Mouse (Mus musculus): ENCODE data around the gene Lancl1. TPM values are rescaled to one million over a fixed set of nuclear protein-coding genes. Genes with fewer than 3 reads are reported as not detected.

The Lancl1 gene
- polyA plus RNA-seq, 1 experiment: 58.6 TPM

DNA sequence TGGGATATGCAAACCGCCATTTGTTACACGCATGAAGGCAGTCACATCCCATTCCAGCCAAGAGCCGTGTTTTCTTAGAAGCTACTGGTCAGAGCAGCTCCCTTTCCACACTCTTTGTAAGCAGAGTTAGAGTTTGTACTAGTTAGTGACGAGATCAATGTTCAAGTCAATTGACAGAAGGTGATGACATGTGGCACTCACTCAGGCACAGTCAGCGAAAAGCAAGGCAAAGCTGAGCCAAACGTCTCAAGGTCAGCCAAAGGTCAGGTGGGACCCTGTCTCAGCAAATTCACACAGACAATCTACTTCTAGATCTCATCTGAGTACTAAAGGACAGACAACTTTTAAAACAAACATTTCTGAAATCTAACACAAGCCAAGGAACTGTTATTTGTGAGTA is 36.4 kb downstream of the Lancl1 start:
- H3K27me3 ChIP-seq (ENCODE audit: control insufficient read depth, insufficient read depth, insufficient read length): no peaks in the 10 kb centered on the region
- no peak overlapping the region for H3ac ChIP-seq (ENCODE audit: control insufficient read depth, insufficient read length)
- H3K36me3 ChIP-seq (ENCODE audit: control insufficient read depth, insufficient read depth): peaks cover 12% of the 10 kb centered on the region
- no peak overlapping the region for H3K4me3 ChIP-seq
- H3K79me2 ChIP-seq (ENCODE audit: control insufficient read depth, insufficient read depth): no peaks in the 10 kb centered on the region
- H3K4me2 ChIP-seq (ENCODE audit: low read depth): no peak overlapping the region
- no peak for TF ChIP-seq TCF12 (IDR thresholded peaks at IDR 0.05; ENCODE audit: insufficient read depth, poor library complexity, severe bottlenecking)
- TF ChIP-seq USF1 (IDR thresholded peaks at IDR 0.05; ENCODE audit: low read depth): no peak
- no peak for TF ChIP-seq TCF3 (IDR thresholded peaks at IDR 0.05; ENCODE audit: insufficient read length, low read depth)
- TF ChIP-seq POLR2AphosphoS2 (IDR thresholded peaks at IDR 0.05; ENCODE audit: insufficient read length, low read depth): no peak

DNA sequence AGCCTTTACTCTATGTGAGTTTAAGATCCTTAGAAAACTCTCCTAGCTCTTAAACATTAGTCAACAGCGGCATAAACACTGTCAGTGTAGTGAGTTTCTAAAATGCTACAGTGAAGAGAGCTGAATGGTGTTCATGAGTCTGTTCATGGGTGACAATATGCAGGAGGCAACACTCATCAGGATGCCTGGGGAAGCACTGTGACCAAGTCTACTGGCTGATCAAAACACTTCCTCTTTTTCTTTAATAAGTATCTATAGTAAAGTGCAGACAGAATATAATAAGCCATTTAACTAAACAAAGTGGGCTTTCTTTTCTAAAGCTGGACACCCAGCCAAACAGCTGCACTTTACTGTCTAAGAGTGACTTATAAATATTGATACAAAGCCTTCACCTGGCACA is 37.3 kb downstream of the Lancl1 start:
- H3K79me2 ChIP-seq (ENCODE audit: control insufficient read depth, insufficient read depth): no peaks in the 10 kb centered on the region
- H3K36me3 ChIP-seq (ENCODE audit: control insufficient read depth, insufficient read depth): peaks cover 7% of the 10 kb centered on the region
- no peak overlapping the region for H3K4me3 ChIP-seq
- no peaks in the 10 kb centered on the region for H3K27me3 ChIP-seq (ENCODE audit: control insufficient read depth, insufficient read depth, insufficient read length)
- TF ChIP-seq TCF3 (IDR thresholded peaks at IDR 0.05; ENCODE audit: insufficient read length, low read depth) (no peak), TCF12 (IDR thresholded peaks at IDR 0.05; ENCODE audit: insufficient read depth, poor library complexity, severe bottlenecking) (no peak), USF1 (IDR thresholded peaks at IDR 0.05; ENCODE audit: low read depth) (no peak), MAX (IDR thresholded peaks at IDR 0.05; ENCODE audit: low read depth) (no peak), REST (IDR thresholded peaks at IDR 0.05; ENCODE audit: insufficient read depth, insufficient read length) (no peak), CEBPB (IDR thresholded peaks at IDR 0.05; ENCODE audit: insufficient read depth, poor library complexity, severe bottlenecking) (no peak), MYOD1 (IDR thresholded peaks at IDR 0.05; ENCODE audit: control insufficient read depth in 1 of 3, insufficient read length in 2 of 3, low read depth in 2 of 3) (no peak), E2F4 (IDR thresholded peaks at IDR 0.05; ENCODE audit: insufficient read depth) (no peak), MYOG (IDR thresholded peaks at IDR 0.05; ENCODE audit: control insufficient read depth in 1 of 3, insufficient read depth in 1 of 3, insufficient read length in 2 of 3, low read depth in 2 of 3) (no peak), POLR2A (IDR thresholded peaks at IDR 0.05; ENCODE audit: insufficient read length, low read depth) (no peak), SRF (IDR thresholded peaks at IDR 0.05; ENCODE audit: control insufficient read depth, insufficient read length, low read depth) (no peak), POLR2AphosphoS2 (IDR thresholded peaks at IDR 0.05; ENCODE audit: insufficient read length, low read depth) (no peak)
- H3ac ChIP-seq (ENCODE audit: control insufficient read depth, insufficient read length): no peak overlapping the region
- no peak overlapping the region for H3K4me2 ChIP-seq (ENCODE audit: low read depth)

GRCm38 (mm10) chr1:67000484-67000883 is 38.2 kb downstream of the Lancl1 start:
- Histone ChIP-seq H3K4me2 (ENCODE audit: low read depth) (no peak overlapping the region), H3K4me3 (no peak overlapping the region), H3K27me3 (ENCODE audit: control insufficient read depth, insufficient read depth, insufficient read length) (no peaks in the 10 kb centered on the region), H3K36me3 (ENCODE audit: control insufficient read depth, insufficient read depth) (peaks cover 5% of the 10 kb centered on the region), H3K79me2 (ENCODE audit: control insufficient read depth, insufficient read depth) (no peaks in the 10 kb centered on the region), H3ac (ENCODE audit: control insufficient read depth, insufficient read length) (no peak overlapping the region)
- TF ChIP-seq E2F4 (IDR thresholded peaks at IDR 0.05; ENCODE audit: insufficient read depth) (no peak), POLR2A (IDR thresholded peaks at IDR 0.05; ENCODE audit: insufficient read length, low read depth) (no peak), MAX (IDR thresholded peaks at IDR 0.05; ENCODE audit: low read depth) (no peak), MYOD1 (IDR thresholded peaks at IDR 0.05; ENCODE audit: control insufficient read depth in 1 of 3, insufficient read length in 2 of 3, low read depth in 2 of 3) (no peak), CEBPB (IDR thresholded peaks at IDR 0.05; ENCODE audit: insufficient read depth, poor library complexity, severe bottlenecking) (no peak), USF1 (IDR thresholded peaks at IDR 0.05; ENCODE audit: low read depth) (no peak), POLR2AphosphoS2 (IDR thresholded peaks at IDR 0.05; ENCODE audit: insufficient read length, low read depth) (no peak), REST (IDR thresholded peaks at IDR 0.05; ENCODE audit: insufficient read depth, insufficient read length) (no peak), TCF3 (IDR thresholded peaks at IDR 0.05; ENCODE audit: insufficient read length, low read depth) (no peak), MYOG (IDR thresholded peaks at IDR 0.05; ENCODE audit: control insufficient read depth in 1 of 3, insufficient read depth in 1 of 3, insufficient read length in 2 of 3, low read depth in 2 of 3) (no peak)

DNA sequence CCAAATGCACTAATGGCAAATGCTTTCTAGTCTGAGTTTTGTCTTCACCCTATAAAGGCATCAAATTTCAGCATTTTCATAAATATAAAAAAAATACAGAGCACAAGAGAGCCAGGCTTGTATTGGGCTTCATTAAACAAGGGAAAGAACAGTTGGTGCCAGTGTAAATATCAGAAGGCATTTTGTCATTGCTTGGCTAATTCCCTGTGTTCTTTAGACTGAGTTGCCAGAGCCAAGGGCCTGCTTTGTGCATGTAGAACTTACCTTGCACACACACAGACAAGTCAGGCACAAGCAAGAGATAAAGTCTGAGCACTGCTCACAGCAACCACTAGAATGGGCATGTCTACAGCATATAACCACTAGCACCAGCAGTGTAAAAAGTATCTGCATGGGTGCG is 40.1 kb downstream of the Lancl1 start:
- Histone ChIP-seq H3ac (ENCODE audit: control insufficient read depth, insufficient read length) (no peak overlapping the region), H3K79me2 (ENCODE audit: control insufficient read depth, insufficient read depth) (no peaks in the 10 kb centered on the region), H3K4me3 (no peak overlapping the region), H3K27me3 (ENCODE audit: control insufficient read depth, insufficient read depth, insufficient read length) (no peaks in the 10 kb centered on the region), H3K36me3 (ENCODE audit: control insufficient read depth, insufficient read depth) (no peaks in the 10 kb centered on the region), H3K4me2 (ENCODE audit: low read depth) (no peak overlapping the region)
- TF ChIP-seq POLR2AphosphoS2 (IDR thresholded peaks at IDR 0.05; ENCODE audit: insufficient read length, low read depth): no peak
- TF ChIP-seq SRF (IDR thresholded peaks at IDR 0.05; ENCODE audit: control insufficient read depth, insufficient read length, low read depth): no peak
- no peak for TF ChIP-seq POLR2A (IDR thresholded peaks at IDR 0.05; ENCODE audit: insufficient read length, low read depth)
- no peak for TF ChIP-seq USF1 (IDR thresholded peaks at IDR 0.05; ENCODE audit: low read depth)
- TF ChIP-seq REST (IDR thresholded peaks at IDR 0.05; ENCODE audit: insufficient read depth, insufficient read length): no peak
- TF ChIP-seq MYOG (IDR thresholded peaks at IDR 0.05; ENCODE audit: control insufficient read depth in 1 of 3, insufficient read depth in 1 of 3, insufficient read length in 2 of 3, low read depth in 2 of 3): no peak
- TF ChIP-seq TCF12 (IDR thresholded peaks at IDR 0.05; ENCODE audit: insufficient read depth, poor library complexity, severe bottlenecking): no peak
- TF ChIP-seq MYOD1 (IDR thresholded peaks at IDR 0.05; ENCODE audit: control insufficient read depth in 1 of 3, insufficient read length in 2 of 3, low read depth in 2 of 3): no peak
- no peak for TF ChIP-seq E2F4 (IDR thresholded peaks at IDR 0.05; ENCODE audit: insufficient read depth)
- TF ChIP-seq MAX (IDR thresholded peaks at IDR 0.05; ENCODE audit: low read depth): no peak
- TF ChIP-seq TCF3 (IDR thresholded peaks at IDR 0.05; ENCODE audit: insufficient read length, low read depth): no peak
- TF ChIP-seq CEBPB (IDR thresholded peaks at IDR 0.05; ENCODE audit: insufficient read depth, poor library complexity, severe bottlenecking): no peak

DNA sequence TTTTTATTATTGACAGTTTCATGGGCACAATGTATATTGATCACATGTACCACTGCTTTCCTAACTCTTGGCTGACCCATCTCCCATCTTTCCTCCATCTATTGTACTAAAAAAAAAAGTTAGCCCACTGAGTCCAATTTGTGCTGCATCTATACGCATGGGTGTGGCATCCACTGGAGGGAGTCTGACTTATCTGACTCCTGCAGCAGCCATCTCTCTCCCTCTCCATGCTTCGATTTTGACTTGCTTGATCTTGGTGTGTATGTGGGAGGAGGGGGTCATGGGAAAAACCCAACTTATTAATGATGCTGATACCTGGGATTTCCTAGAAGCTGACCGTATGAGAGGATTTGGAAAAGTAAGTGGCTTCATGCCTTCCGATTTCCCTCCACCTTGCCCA is 40.5 kb downstream of the Lancl1 start:
- H3K79me2 ChIP-seq (ENCODE audit: control insufficient read depth, insufficient read depth): no peaks in the 10 kb centered on the region
- no peaks in the 10 kb centered on the region for H3K36me3 ChIP-seq (ENCODE audit: control insufficient read depth, insufficient read depth)
- H3K4me3 ChIP-seq: no peak overlapping the region
- TF ChIP-seq USF1 (IDR thresholded peaks at IDR 0.05; ENCODE audit: low read depth) (no peak), TCF3 (IDR thresholded peaks at IDR 0.05; ENCODE audit: insufficient read length, low read depth) (no peak), MAX (IDR thresholded peaks at IDR 0.05; ENCODE audit: low read depth) (no peak), REST (IDR thresholded peaks at IDR 0.05; ENCODE audit: insufficient read depth, insufficient read length) (no peak), TCF12 (IDR thresholded peaks at IDR 0.05; ENCODE audit: insufficient read depth, poor library complexity, severe bottlenecking) (no peak)
- H3ac ChIP-seq (ENCODE audit: control insufficient read depth, insufficient read length): no peak overlapping the region
- no peaks in the 10 kb centered on the region for H3K27me3 ChIP-seq (ENCODE audit: control insufficient read depth, insufficient read depth, insufficient read length)
- no peak overlapping the region for H3K4me2 ChIP-seq (ENCODE audit: low read depth)
